Mouse (Mus musculus) megakaryocyte progenitor cell, adult 5-6 weeks (primary cell): ENCODE measurements around the gene Inpp4b. TPM values are rescaled to one million over a fixed set of nuclear protein-coding genes. Genes with fewer than 3 reads are reported as not detected.
"Not testable (repeated sequence)": the region's sequence is repeated elsewhere in the genome, so short reads cannot be mapped to it uniquely, and the experiment has no call there.

Experiments
- ATAC-seq: replicated peaks from 2 replicates; pipeline ENCODE4 v1.8.0; 2016; ENCODE audit warnings: mild to moderate bottlenecking, moderate TSS enrichment, inconsistent platforms; ENCODE audit not compliant: poor library complexity
- total RNA-seq, 2 experiments: library from RNA; stranded (forward) in 1 of 2; stranded (reverse) in 1 of 2; fragments of 157-497, 149-512 nt in 1 of 2; fragments of 200-1000 nt in 1 of 2; gene quantifications; 2 replicates each; pipeline versions ENCODE4 v1.2.3 to v1.2.4; 2015 to 2017

Gene Inpp4b
- total RNA-seq, 2 experiments from 2014 or later, result 0.42 to 1.9 TPM

GRCm38 (mm10) chr8:81773305-81773965 lies 431.1 kb downstream of the Inpp4b start:
- peak; percentile 53 for ATAC-seq

DNA sequence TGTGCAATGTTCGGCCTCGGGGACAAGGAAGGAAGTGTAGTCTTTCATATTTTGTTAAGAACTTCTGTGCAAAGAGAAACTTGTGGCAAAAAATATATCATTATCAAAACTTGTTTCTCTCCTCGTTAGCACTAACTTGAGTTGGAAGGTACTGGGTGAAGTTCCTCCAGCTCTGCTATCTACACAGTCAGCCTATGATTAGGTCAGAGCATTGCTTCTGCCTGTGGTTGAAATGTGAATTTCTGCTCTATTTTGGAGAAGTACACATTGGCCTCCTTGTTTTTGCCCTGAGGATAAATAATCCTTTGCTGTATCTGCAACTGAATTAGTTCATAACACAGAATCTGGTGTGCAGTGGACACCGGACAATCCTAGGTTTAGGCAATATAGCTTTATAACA lies 431.7 kb downstream of the Inpp4b start:
- peak; percentile 64 for ATAC-seq

GRCm38 (mm10) chr8:81774454-81774853 lies 432.1 kb downstream of the Inpp4b start:
- peak; percentile 86 for ATAC-seq

- no peak for ATAC-seq
Measured at GRCm38 (mm10) chr8:81776516-81777237, 434.3 kb downstream of the Inpp4b start.

DNA sequence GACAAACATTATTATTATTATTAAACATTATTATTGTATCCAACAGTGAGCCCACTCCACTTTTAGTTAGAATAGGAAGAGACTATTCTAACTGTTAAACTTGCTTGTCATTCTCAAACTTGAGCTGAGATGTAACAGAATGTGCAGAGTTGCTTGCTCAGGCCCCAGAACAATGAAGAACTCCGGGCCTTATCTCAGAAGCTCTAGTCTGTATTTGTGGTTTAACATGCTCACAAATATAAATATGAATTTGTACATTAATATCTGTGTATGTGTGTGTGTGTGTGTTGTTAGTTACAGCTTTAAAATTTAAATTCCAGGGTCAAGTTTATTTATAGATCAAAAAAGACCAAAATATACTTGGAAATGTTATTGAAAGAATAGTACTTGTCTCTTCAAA lies 435.3 kb downstream of the Inpp4b start:
- ATAC-seq, result no peak

DNA sequence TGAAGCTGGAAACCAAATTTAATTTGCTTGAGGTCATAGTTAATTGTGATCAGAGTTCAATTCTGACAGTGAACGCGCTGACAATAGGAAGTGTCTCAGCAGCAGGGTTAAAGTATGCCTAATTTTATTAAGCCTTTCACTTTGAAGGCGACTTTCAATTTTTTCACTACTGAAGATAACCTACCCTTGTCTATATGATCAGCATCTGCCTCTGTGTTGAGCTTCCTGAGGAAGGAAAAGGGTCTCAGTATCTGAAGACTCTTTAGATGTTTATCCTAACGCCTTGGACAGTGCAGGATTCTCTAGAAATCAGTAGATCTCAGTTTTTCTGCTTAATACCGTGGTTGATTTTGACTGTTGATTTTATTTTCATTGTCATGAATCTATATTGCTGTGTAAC lies 437.1 kb downstream of the Inpp4b start:
- ATAC-seq, result no peak

DNA sequence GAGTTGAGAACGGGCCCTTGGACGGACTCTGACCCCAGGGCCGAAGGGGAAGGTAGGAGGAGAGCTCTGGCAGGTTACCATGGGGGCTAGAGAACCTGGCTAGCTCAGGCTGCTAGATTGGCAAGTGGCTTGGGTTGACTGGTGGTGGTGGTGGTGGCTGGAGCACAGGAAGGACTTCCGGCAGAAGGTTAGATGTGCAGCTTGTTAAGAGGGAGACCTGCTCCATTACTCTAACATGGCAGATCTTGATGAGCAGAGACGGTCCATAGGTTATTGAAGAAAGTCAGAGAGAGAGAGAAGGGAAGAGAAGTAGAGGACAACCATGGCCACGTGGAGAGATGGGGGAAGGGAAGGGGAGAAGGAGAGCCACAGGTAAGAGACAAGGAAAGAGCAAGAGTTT lies 437.8 kb downstream of the Inpp4b start:
- ATAC-seq, result no peak

DNA sequence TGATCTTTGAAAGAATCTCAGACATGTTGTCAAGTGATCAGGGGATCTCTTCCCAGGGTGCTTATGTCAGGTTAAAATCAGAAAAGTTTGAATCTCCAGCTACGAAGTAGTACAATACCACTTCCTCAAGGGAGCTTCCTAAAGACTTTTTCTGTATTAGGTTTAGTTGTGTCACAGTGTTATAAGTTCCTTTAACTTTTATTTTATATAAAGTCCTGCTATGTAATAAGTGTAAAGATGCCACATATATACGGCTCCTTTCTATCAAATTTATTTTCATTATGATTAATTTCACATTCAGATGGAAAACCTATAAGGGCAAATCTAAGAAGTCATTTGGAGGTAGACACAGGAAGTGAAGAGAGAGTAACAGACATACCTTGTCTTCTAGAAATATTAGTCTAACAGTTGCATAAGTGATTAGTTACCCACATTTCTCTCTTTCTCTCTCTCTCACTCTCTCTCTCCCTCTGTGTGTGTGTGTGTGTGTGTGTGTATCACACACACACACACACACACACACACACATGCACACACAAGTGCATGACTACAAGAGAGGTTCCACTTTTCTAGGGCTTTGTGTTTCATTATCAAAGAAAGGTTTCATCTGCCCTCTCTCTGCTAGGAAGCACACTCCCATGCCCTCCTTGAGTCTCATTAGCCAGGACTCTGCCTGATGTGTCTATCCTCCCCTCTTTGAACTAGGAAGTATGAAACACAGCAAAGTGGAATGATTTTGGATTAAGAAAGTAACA lies 438.7 kb downstream of the Inpp4b start:
- ATAC-seq, result no peak

DNA sequence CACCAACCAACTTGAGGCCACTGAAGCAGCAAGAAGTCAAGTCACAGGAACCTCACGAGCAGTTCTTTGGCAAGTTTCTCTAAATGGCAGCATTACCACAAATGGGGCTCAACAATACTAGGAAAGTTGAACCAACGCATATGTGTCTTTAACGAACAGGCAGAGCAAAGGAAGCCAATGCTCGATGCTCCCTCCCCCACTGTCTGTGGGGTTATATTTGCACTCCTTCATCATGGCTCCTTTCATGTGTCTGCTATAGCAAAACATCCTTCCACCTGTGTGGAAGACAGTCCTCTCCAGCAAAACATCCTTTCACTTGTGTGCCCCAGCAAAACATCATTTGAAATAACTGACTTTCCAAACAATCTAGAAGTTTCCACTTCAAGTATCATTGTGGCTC lies 440.4 kb downstream of the Inpp4b start:
- no peak for ATAC-seq

- ATAC-seq, result no peak
Measured at GRCm38 (mm10) chr8:81784775-81785174, 442.4 kb downstream of the Inpp4b start.

DNA sequence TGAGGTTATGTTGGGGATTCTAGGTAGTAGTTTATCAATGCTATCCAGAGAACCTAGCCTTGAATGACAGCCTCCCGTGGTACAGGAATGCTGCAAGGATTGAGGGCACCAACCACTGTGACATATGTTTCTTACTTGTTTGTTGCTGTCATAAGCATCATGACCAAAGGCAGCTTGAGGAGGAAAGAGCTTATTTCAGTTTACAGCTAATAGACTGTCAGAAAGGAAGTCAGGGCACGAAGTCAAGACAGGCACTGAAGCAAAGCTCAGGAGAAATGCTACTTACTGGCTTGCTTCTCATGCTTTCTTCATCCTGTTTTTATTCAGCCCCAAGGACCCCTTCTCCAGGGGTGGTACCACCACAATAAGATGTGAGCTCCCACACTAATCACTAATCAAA lies 446.1 kb downstream of the Inpp4b start:
- no peak for ATAC-seq

- ATAC-seq, result no peak
Measured at GRCm38 (mm10) chr8:81792649-81793048, 450.3 kb downstream of the Inpp4b start.

DNA sequence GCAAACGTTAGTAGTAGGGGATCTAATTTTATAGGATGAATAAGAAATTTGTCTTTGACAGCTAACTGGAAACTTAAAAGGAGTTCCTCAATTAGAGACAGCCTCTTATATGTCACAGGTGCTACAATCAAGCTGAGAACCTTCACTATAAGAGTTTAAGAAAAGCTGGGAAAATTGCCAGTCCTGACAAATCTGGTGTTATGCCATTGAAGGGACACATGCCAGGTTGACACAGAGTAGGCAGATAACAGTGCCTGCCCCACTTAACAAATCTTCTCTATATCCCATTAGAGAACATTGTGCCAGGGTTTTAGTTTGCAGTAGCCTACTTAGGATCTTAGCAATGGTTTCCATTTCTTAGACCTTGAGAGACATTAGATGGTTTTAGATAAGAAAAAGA lies 456.1 kb downstream of the Inpp4b start:
- ATAC-seq, result no peak

GRCm38 (mm10) chr8:81800792-81801191 lies 458.4 kb downstream of the Inpp4b start:
- no peak for ATAC-seq

GRCm38 (mm10) chr8:81806797-81807196 lies 464.4 kb downstream of the Inpp4b start:
- peak; percentile 100 for ATAC-seq

DNA sequence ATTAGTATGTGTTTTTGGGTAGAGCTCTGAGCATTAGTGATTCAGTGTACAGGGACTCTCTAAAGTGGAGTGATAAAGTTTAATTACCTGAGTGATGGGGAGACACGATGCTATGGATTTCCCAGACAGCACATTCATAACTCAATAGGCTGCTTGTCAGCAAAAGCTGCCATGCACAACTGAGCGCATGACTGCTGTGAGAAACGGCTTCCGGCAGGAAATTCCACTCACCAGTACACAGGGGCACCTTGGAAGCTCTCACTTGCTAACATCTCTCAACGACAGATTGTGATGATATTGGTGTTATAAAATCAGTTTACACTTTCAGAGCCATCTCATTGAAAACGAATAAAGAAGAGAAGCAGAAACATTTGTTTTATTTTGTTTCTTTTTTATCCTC lies 465.2 kb downstream of the Inpp4b start:
- no peak for ATAC-seq

GRCm38 (mm10) chr8:81808406-81808805 lies 466.1 kb downstream of the Inpp4b start:
- no peak for ATAC-seq

GRCm38 (mm10) chr8:81809414-81809813 lies 467.1 kb downstream of the Inpp4b start:
- not testable (repeated sequence) for ATAC-seq

GRCm38 (mm10) chr8:81812051-81812751 lies 469.8 kb downstream of the Inpp4b start:
- ATAC-seq, result peak; percentile 60

DNA sequence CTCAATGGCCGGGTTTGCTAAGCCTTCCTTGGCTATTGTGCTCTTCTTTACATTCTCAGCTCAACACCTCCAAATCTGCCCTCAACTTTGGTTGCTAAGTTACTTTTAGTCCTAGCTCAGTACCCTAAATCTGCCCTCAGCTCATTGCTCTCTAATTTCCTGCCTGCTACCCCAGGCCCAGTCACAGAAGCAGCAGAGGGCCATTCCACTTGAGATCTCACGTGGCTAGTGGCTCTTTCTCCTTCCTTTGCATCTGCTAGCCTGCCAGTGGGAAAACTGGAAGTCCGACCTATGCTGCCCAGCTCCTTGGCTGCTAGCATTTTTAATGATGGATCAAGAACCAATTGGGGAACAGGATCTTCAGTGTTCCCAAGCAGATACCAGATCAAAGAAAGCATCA lies 472.4 kb downstream of the Inpp4b start:
- no peak for ATAC-seq

- no peak for ATAC-seq
Measured at GRCm38 (mm10) chr8:81815551-81815950, 473.2 kb downstream of the Inpp4b start.
